Mouse (Mus musculus): Measurements from ENCODE around the gene Nutf2-ps1. TPM values are rescaled to one million over a fixed set of nuclear protein-coding genes. Genes with fewer than 3 reads are reported as not detected.

The Nutf2-ps1 gene
- polyA plus RNA-seq, 1 experiment from 2014 or later = 177 TPM

- Histone ChIP-seq H3K36me3 (ENCODE audit: control insufficient read depth, insufficient read depth, low read length) (no peaks in the 10 kb centered on the region), H3K27me3 (ENCODE audit: control insufficient read depth, insufficient read depth, low read length) (no peaks in the 10 kb centered on the region), H3K4me3 (ENCODE audit: low read depth, low read length) (no peak overlapping the region), H3K9me3 (ENCODE audit: control insufficient read depth, low read length) (no peaks in the 10 kb centered on the region), H3K27ac (replicated peaks) (no peak overlapping the region), H3K4me2 (replicated peaks; ENCODE audit: low read depth) (no peak overlapping the region), H3K9ac (ENCODE audit: low read length) (no peak overlapping the region), H3K4me1 (replicated peaks; ENCODE audit: control insufficient read depth, insufficient read depth) (no peaks in the 10 kb centered on the region)
- WGBS = 30% methylated on average over 5 of the region's 5 CpGs
- no peak for TF ChIP-seq CTCF (IDR thresholded peaks at IDR 0.05; ENCODE audit: low read depth)
- ATAC-seq (ENCODE audit: low FRiP score, low TSS enrichment) (no peak; the same call in 1 of the 2 replicates), DNase-seq (ENCODE audit: low spot score) (no peak)
Observed at GRCm38 (mm10) chr19:53543602-53544001, 45.3 kb downstream of the Nutf2-ps1 start.

GRCm38 (mm10) chr19:53539296-53539695 is 49.6 kb downstream of the Nutf2-ps1 start:
- Histone ChIP-seq H3K9ac (ENCODE audit: low read length) (no peak overlapping the region), H3K4me3 (ENCODE audit: low read depth, low read length) (no peak overlapping the region), H3K36me3 (ENCODE audit: control insufficient read depth, insufficient read depth, low read length) (no peaks in the 10 kb centered on the region), H3K27me3 (ENCODE audit: control insufficient read depth, insufficient read depth, low read length) (no peaks in the 10 kb centered on the region), H3K4me1 (replicated peaks; ENCODE audit: control insufficient read depth, insufficient read depth) (no peaks in the 10 kb centered on the region), H3K27ac (replicated peaks) (no peak overlapping the region), H3K4me2 (replicated peaks; ENCODE audit: low read depth) (no peak overlapping the region), H3K9me3 (ENCODE audit: control insufficient read depth, low read length) (no peaks in the 10 kb centered on the region)
- TF ChIP-seq CTCF (IDR thresholded peaks at IDR 0.05; ENCODE audit: low read depth) = no peak
- no peak for TF ChIP-seq EP300 (optimal IDR thresholded peaks at IDR 0.05)
- no peak for DNase-seq (ENCODE audit: low spot score)
- 68% methylated on average over 3 of the region's 3 CpGs for WGBS
- ATAC-seq (ENCODE audit: low FRiP score, low TSS enrichment) = no peak

GRCm38 (mm10) chr19:53538796-53539195 is 50.1 kb downstream of the Nutf2-ps1 start:
- Histone ChIP-seq H3K4me3 (ENCODE audit: low read depth, low read length) (no peak overlapping the region), H3K36me3 (ENCODE audit: control insufficient read depth, insufficient read depth, low read length) (no peaks in the 10 kb centered on the region), H3K9ac (ENCODE audit: low read length) (no peak overlapping the region), H3K4me2 (replicated peaks; ENCODE audit: low read depth) (no peak overlapping the region), H3K27me3 (ENCODE audit: control insufficient read depth, insufficient read depth, low read length) (no peaks in the 10 kb centered on the region), H3K27ac (replicated peaks) (no peak overlapping the region), H3K9me3 (ENCODE audit: control insufficient read depth, low read length) (no peaks in the 10 kb centered on the region), H3K4me1 (replicated peaks; ENCODE audit: control insufficient read depth, insufficient read depth) (no peaks in the 10 kb centered on the region)
- TF ChIP-seq EP300 (optimal IDR thresholded peaks at IDR 0.05) = no peak
- TF ChIP-seq CTCF (IDR thresholded peaks at IDR 0.05; ENCODE audit: low read depth) = no peak
- no peak for DNase-seq (ENCODE audit: low spot score)
- WGBS = 65% methylated on average over 5 of the region's 5 CpGs
- 0 out of 2 replicates have a peak, but pooled peaks have one; percentile 38 for ATAC-seq (ENCODE audit: low FRiP score, low TSS enrichment)

Other genes with a start within 250 kb of the Nutf2-ps1 start
- not detected in 2 replicates for gene Gm10197, start 217.3 kb downstream of the Nutf2-ps1 start, polyA plus RNA-seq (2015; fragmentation: Nextera tagmentation; extraction: Ambion mirVana)
- 26.1 and 26.6 TPM in 2 replicates for gene Smndc1, start 198.5 kb downstream of the Nutf2-ps1 start, polyA plus RNA-seq (2015; fragmentation: Nextera tagmentation; extraction: Ambion mirVana)
- 14.1 and 18.5 TPM in 2 replicates for gene Dusp5, start 60.0 kb downstream of the Nutf2-ps1 start, polyA plus RNA-seq (2015; fragmentation: Nextera tagmentation; extraction: Ambion mirVana)
- 24.9 and 27.0 TPM in 2 replicates for gene Smc3, start 11.3 kb upstream of the Nutf2-ps1 start, polyA plus RNA-seq (2015; fragmentation: Nextera tagmentation; extraction: Ambion mirVana)
- 2.3 and 2.5 TPM in 2 replicates for gene Rbm20, start 88.2 kb upstream of the Nutf2-ps1 start, polyA plus RNA-seq (2015; fragmentation: Nextera tagmentation; extraction: Ambion mirVana)